Mouse (Mus musculus) embryo, embryonic 11 days (tissue): Measurements from ENCODE around the gene 2210418O10Rik.
"Not testable (repeated sequence)": the region's sequence is repeated elsewhere in the genome, so short reads cannot be mapped to it uniquely, and the experiment has no call there.

ENCODE experiments used
- DNase-seq: peaks from one replicate; pipeline ENCODE4 v3.0.0-alpha.2; 2015

2210418O10Rik gene

GRCm38 (mm10) chr2:176226269-176226668, at the start of gene 2210418O10Rik:
2210418O10Rik (plus strand) TSS chr2:176226569.
- not testable (repeated sequence) for DNase-seq

- not testable (repeated sequence) for DNase-seq
Observed at GRCm38 (mm10) chr2:176248519-176248918, 22.1 kb downstream of the 2210418O10Rik start.
